Mouse (Mus musculus) stomach, postnatal 0 days (tissue): ENCODE results near the gene Irf2bpl. TPM values are rescaled to one million over a fixed set of nuclear protein-coding genes. Genes with fewer than 3 reads are reported as not detected.

Experiments used
- ATAC-seq: fragments of 200-750 bp; cut with Nextera tagmentation; 2 replicates; pipeline ENCODE4 v1.8.0; 2017; ENCODE audit not compliant: low FRiP score, low TSS enrichment
- DNase-seq: peaks from one replicate; pipeline ENCODE4 v3.0.0-alpha.2; 2016; ENCODE audit warnings: low spot score
- H3K27ac ChIP-seq: fragments of 300-500 bp; sonication (generic); replicated peaks from 2 replicates; pipeline ENCODE4 v1.5.1; 2014; ENCODE audit warnings: mild to moderate bottlenecking, control low read depth
- H3K27me3 ChIP-seq: fragments of 300-500 bp; sonication (generic); 2 replicates; pipeline ENCODE4 v1.6.1; 2014; ENCODE audit warnings: low read length; ENCODE audit not compliant: control insufficient read depth, insufficient read depth
- H3K36me3 ChIP-seq: fragments of 300-500 bp; sonication (generic); 2 replicates; pipeline ENCODE4 v1.6.1; 2014; ENCODE audit warnings: low read length, mixed read lengths; ENCODE audit not compliant: control insufficient read depth, insufficient read depth
- H3K4me1 ChIP-seq: fragments of 300-500 bp; sonication (generic); replicated peaks from 2 replicates; pipeline ENCODE4 v1.6.1; 2014; ENCODE audit warnings: antibody characterized with exemption; ENCODE audit not compliant: control insufficient read depth, insufficient read depth
- H3K4me2 ChIP-seq: fragments of 300-500 bp; sonication (generic); replicated peaks from 2 replicates; pipeline ENCODE4 v1.6.1; 2014; ENCODE audit warnings: low read depth, mild to moderate bottlenecking, control low read depth, moderate library complexity
- H3K4me3 ChIP-seq: fragments of 300-500 bp; sonication (generic); 2 replicates; pipeline ENCODE4 v1.5.1; 2014; ENCODE audit warnings: low read depth, low read length, control low read depth
- H3K9ac ChIP-seq: fragments of 300-500 bp; sonication (generic); 2 replicates; pipeline ENCODE4 v1.6.1; 2014; ENCODE audit warnings: mild to moderate bottlenecking, low read length, control low read depth, mixed read lengths
- H3K9me3 ChIP-seq: fragments of 300-500 bp; sonication (generic); 2 replicates; pipeline ENCODE4 v1.6.1; 2016; ENCODE audit warnings: low read length; ENCODE audit not compliant: control insufficient read depth
- CTCF ChIP-seq: IDR thresholded peaks from 2 replicates; pipeline ENCODE4 v1.5.1; 2016; ENCODE audit warnings: antibody characterized with exemption, low read depth, mild to moderate bottlenecking, moderate library complexity
- EP300 ChIP-seq: optimal IDR thresholded peaks from 2 replicates; pipeline ENCODE3; 2016; ENCODE audit warnings: antibody characterized with exemption
- WGBS: fragments of 180-500 bp; shearing (Covaris S2); extraction: QIAGEN DNeasy Blood & Tissue Kit; methylation state at CpG from one replicate; pipeline ENCODE4 v1.1.7; 2014; 5-methylcytosine and 5-hydroxymethylcytosine counted together
- polyA plus RNA-seq: library from polyadenylated mRNA; unstranded; fragments of >200 nt; fragmentation: Nextera tagmentation; extraction: Ambion mirVana; gene quantifications from 2 replicates; pipeline ENCODE4 v1.2.1, GENCODE M21; 2015

The Irf2bpl gene
- polyA plus RNA-seq, 1 experiment from 2014 or later, result 19.1 TPM

DNA sequence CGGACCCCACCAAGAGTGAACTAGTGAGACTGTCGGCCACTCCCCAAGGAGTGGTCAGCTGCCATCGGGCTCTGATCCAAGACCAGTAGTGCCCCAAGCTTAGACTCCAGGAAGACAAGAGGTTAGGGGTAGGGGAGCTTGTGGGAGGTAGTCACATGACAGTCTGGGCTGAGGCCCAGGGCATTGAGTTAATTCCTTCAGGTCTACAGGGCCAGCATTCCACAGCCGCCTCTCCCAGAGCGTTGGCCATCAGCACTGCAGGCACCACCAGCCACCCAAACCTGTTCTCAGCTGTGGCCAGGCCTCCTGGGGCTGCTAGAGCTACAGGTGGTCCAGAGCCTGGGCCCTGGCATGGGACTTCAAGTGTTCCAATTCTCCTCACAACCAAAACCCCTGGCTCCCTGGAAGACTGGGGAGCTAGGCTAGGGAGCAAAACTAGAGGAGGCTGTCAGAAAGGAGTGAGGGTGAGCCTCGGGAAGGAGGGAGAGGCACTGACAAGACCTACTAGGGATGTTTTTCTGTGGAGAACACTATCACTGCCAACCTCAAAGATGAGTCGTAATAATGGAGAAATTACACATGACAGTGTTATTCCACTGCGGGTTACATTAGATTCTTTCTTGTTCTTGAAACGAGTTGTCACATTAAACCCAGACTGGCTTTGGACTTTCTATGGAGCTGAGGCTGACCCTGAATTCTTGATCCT lies 12.1 kb downstream of the Irf2bpl start:
- Histone ChIP-seq H3K36me3 (no peaks in the 10 kb centered on the region), H3K27ac (peak overlapping the region; percentile 78), H3K4me2 (no peak overlapping the region), H3K4me3 (no peak overlapping the region), H3K9me3 (no peaks in the 10 kb centered on the region), H3K9ac (no peak overlapping the region), H3K27me3 (no peaks in the 10 kb centered on the region), H3K4me1 (peaks cover 4% of the 10 kb centered on the region; the same call in 1 of the 2 replicates)
- 38% methylated on average over 9 of the region's 9 CpGs for WGBS
- ATAC-seq (peak; percentile 58), DNase-seq (peak; percentile 63)
- no peak for TF ChIP-seq CTCF
- no peak for TF ChIP-seq EP300

DNA sequence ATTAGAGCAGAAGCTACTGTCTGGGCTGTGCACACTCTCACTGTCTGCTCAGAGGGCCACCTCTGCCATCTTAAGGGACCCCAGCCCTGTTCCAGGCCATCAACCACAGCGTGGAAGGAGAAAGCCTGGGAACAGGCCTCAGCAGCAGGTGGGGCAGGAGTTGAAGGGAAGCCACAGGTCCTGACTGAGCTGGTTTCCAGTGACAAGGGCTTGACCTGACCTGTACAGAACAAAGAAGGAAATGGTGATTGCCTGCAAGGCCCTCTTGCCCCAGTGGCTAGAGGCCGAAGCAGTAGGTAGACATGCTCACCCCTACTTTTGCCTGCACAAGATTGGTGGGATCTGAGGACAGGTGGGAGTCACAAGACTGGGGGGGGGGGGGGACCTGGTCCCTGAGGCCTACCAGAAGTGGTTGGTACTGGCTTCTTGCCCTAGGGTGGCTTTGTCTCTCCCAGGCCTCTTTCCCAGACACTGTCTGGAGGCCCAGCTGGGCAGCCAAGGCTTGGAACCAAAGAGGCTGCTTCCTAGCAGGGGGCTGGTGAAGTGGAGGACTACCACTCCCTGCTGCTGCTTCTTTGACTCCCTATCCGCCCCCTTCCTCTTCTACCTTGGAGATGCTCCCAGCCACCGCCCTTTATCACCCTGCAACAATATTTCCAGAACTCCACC lies 12.8 kb downstream of the Irf2bpl start:
- H3K9ac ChIP-seq, result no peak overlapping the region
- no peaks in the 10 kb centered on the region for H3K27me3 ChIP-seq
- peak overlapping the region; percentile 78 for H3K27ac ChIP-seq
- DNase-seq (peak; percentile 30), ATAC-seq (peak; percentile 50)
- H3K36me3 ChIP-seq, result no peaks in the 10 kb centered on the region
- H3K4me1 ChIP-seq, result peaks cover 4% of the 10 kb centered on the region; the same call in 1 of the 2 replicates
- 54% methylated on average over 4 of the region's 4 CpGs for WGBS
- H3K4me2 ChIP-seq, result no peak overlapping the region
- no peak overlapping the region for H3K4me3 ChIP-seq
- TF ChIP-seq CTCF (no peak), EP300 (no peak)
- H3K9me3 ChIP-seq, result no peaks in the 10 kb centered on the region

DNA sequence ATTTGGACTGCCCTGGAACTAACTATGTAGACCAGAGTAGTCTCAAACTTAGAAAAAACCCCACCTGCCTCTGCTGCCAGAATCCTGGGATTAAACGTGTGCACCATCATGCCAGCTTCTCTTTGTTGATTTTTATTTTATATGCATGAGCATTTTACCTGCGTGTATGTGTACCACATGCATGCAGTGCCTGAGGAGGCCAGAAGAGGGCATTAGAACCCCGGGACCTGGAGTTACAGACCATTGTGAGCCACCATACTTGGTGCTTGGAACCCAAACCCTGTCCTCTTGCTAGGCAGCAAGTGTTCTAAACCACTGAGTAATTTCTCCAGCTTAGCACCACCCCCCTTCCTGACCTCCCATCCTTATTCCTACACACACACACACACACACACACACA lies 13.6 kb downstream of the Irf2bpl start:
- Histone ChIP-seq H3K4me1 (peaks cover 4% of the 10 kb centered on the region; the same call in 1 of the 2 replicates), H3K27me3 (no peaks in the 10 kb centered on the region), H3K36me3 (no peaks in the 10 kb centered on the region), H3K9ac (no peak overlapping the region), H3K27ac (no peak overlapping the region), H3K4me3 (no peak overlapping the region), H3K9me3 (no peaks in the 10 kb centered on the region), H3K4me2 (no peak overlapping the region)
- TF ChIP-seq EP300, result no peak
- peak; percentile 35 for TF ChIP-seq CTCF
- ATAC-seq (no peak), DNase-seq (no peak)
- WGBS, result 97% methylated on average over 3 of the region's 3 CpGs

DNA sequence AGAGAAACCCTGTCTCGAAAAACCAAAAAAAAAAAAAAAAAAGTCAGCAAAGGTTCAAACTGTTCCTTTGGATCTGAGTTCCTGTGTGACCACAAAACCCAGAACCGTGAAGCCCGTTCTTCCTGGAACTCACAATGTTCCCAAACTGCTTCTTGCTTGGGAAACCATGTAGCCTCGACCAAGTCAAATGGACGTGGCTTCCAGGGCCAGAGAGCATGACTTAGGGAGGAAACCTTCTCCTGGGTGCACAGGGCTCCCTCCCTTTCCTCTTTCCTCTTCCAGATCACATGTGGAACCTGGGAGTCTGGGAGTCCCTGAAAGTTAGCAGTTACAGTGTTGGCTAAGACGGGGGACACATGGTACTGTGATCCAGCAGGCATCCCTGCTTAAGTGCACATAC lies 14.8 kb downstream of the Irf2bpl start:
- 81% methylated on average over 6 of the region's 6 CpGs for WGBS
- H3K27me3 ChIP-seq, result no peaks in the 10 kb centered on the region
- no peaks in the 10 kb centered on the region for H3K9me3 ChIP-seq
- no peak overlapping the region for H3K27ac ChIP-seq
- TF ChIP-seq EP300, result no peak
- no peak for TF ChIP-seq CTCF
- ATAC-seq (no peak), DNase-seq (no peak)
- H3K4me2 ChIP-seq, result no peak overlapping the region
- H3K4me1 ChIP-seq, result peaks cover 4% of the 10 kb centered on the region; the same call in 1 of the 2 replicates
- H3K9ac ChIP-seq, result no peak overlapping the region
- H3K36me3 ChIP-seq, result no peaks in the 10 kb centered on the region
- no peak overlapping the region for H3K4me3 ChIP-seq

DNA sequence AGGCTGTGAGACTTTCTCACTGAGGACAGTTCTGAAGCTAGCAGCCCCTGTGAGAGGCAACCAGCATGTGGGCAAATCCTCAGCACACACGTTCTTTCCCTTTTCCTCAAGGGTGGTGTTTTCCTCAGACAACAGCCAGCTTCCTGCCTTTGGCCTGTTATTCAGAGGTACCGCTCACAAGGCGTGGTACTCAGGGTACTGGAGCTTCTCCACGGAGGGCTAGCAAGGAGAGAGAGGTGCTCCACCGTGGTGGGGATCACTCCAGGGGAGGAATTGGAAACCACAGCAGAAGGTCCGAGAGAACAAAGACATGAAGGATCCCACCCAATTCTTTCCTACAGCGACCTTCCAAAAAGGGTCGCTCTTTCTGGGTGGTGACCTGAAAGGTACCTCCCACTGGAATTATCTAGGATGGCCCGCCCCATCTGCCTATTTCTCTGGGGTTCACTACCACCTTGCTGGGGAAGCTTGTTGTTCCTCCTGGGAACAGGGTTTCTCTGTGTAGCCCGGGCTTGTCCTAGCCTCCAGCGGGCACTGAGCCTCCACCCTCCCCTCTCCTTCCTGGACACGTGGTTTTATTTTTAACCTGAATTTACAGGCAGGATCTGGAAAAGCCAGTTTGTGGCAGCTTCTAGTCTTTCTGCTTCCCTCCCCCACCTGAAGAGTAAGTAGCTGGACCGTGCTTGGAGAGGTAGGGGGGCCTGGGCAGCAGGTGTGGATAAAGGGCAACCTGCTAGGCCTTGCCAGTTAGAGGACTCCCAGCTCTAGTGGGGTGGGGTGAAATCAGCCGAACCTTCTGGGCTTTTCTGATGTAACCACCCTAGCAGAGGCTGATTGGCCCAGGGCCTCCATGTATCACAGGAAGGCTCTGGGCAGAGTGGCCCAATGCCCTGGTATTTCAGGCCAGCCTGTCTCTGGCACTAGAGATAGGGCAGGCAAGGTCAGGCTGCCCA lies 17.1 kb downstream of the Irf2bpl start:
- Histone ChIP-seq H3K27me3 (no peaks in the 10 kb centered on the region), H3K27ac (peak overlapping the region; percentile 85), H3K9me3 (no peaks in the 10 kb centered on the region), H3K4me2 (no peak overlapping the region), H3K4me1 (peaks cover 3% of the 10 kb centered on the region; the same call in 1 of the 2 replicates), H3K9ac (0 out of 2 replicates have a peak overlapping the region, but pooled peaks have one; percentile 35), H3K4me3 (no peak overlapping the region), H3K36me3 (no peaks in the 10 kb centered on the region)
- DNase-seq (peak; percentile 78), ATAC-seq (peak; percentile 83)
- TF ChIP-seq EP300 (no peak), CTCF (no peak)
- WGBS, result 38% methylated on average over 14 of the region's 14 CpGs
